Mouse (Mus musculus) liver, embryonic 12.5 days (tissue): ENCODE data around the gene Sptb. TPM values are rescaled to one million over a fixed set of nuclear protein-coding genes. Genes with fewer than 3 reads are reported as not detected.
A peak's percentile ranks its signal among the peaks of the same experiment; 100 is the strongest.

Experiments used
- ATAC-seq: fragments of 200-750 bp; cut with Nextera tagmentation; 2 replicates; pipeline ENCODE4 v1.8.0; 2017; ENCODE audit warnings: moderate number of reproducible peaks, mild to moderate bottlenecking, moderate library complexity
- H3K27ac ChIP-seq: fragments of 300-500 bp; sonication (generic); 2 replicates; pipeline ENCODE4 v1.5.1; 2016; ENCODE audit warnings: mild to moderate bottlenecking
- H3K27me3 ChIP-seq: fragments of 300-500 bp; sonication (generic); replicated peaks from 2 replicates; pipeline ENCODE4 v1.6.1; 2016; ENCODE audit warnings: mild to moderate bottlenecking, moderate library complexity
- H3K36me3 ChIP-seq: fragments of 300-500 bp; sonication (generic); 2 replicates; pipeline ENCODE4 v1.6.1; 2016; ENCODE audit warnings: mild to moderate bottlenecking, moderate library complexity
- H3K4me1 ChIP-seq: fragments of 300-500 bp; sonication (generic); 2 replicates; pipeline ENCODE4 v1.6.1; 2016
- H3K4me2 ChIP-seq: fragments of 300-500 bp; sonication (generic); 2 replicates; pipeline ENCODE4 v1.6.1; 2016; ENCODE audit warnings: mild to moderate bottlenecking, moderate library complexity
- H3K4me3 ChIP-seq: fragments of 300-500 bp; sonication (generic); 2 replicates; pipeline ENCODE4 v1.5.1; 2016; ENCODE audit warnings: mild to moderate bottlenecking, moderate library complexity
- H3K9ac ChIP-seq: fragments of 300-500 bp; sonication (generic); 2 replicates; pipeline ENCODE4 v1.6.1; 2016; ENCODE audit warnings: mild to moderate bottlenecking, moderate library complexity
- H3K9me3 ChIP-seq: fragments of 300-500 bp; sonication (generic); replicated peaks from 2 replicates; pipeline ENCODE4 v1.6.1; 2016; ENCODE audit warnings: mild to moderate bottlenecking, moderate library complexity
- WGBS: fragments of 180-500 bp; shearing (Covaris S2); methylation state at CpG from one replicate; pipeline ENCODE4 v1.1.7; 2016; ENCODE audit not compliant: insufficient replicate concordance; 5-methylcytosine and 5-hydroxymethylcytosine counted together
- microRNA-seq: library from miRNA; unstranded; fragments of <30 nt; microRNA quantifications from one replicate; pipeline ENCODE4, GENCODE M21; 2017
- polyA plus RNA-seq: library from polyadenylated mRNA; unstranded; fragments of >200 nt; fragmentation: Nextera tagmentation; extraction: Ambion mirVana; gene quantifications from 2 replicates; pipeline ENCODE4 v1.2.1, GENCODE M21; 2016

Sptb gene
- polyA plus RNA-seq, 1 experiment from 2014 or later = 83.5 TPM

GRCm38 (mm10) chr12:76534641-76535283, 175.6 kb downstream of the Sptb start:
- H3K4me3 ChIP-seq = peak overlapping the region; percentile 56
- H3K9ac ChIP-seq = 0 out of 2 replicates have a peak overlapping the region, but pooled peaks have one; percentile 5
- H3K4me1 ChIP-seq = peaks cover 41% of the 10 kb centered on the region
- H3K9me3 ChIP-seq = no peaks in the 10 kb centered on the region
- H3K4me2 ChIP-seq = peak overlapping the region; percentile 72
- H3K36me3 ChIP-seq = peaks cover 3% of the 10 kb centered on the region; the same call in 1 of the 2 replicates
- WGBS = 15% methylated on average over 9 of the region's 9 CpGs
- ATAC-seq = no peak
- H3K27me3 ChIP-seq = peaks cover 78% of the 10 kb centered on the region
- H3K27ac ChIP-seq = peak overlapping the region; percentile 16; the same call in 1 of the 2 replicates

- peak overlapping the region; percentile 63 for H3K27ac ChIP-seq
- no peaks in the 10 kb centered on the region for H3K36me3 ChIP-seq
- peak overlapping the region; percentile 72 for H3K4me2 ChIP-seq
- peaks cover 83% of the 10 kb centered on the region for H3K27me3 ChIP-seq
- 0% methylated on average over 11 of the region's 11 CpGs for WGBS
- H3K4me1 ChIP-seq = peaks cover 41% of the 10 kb centered on the region
- H3K4me3 ChIP-seq = peak overlapping the region; percentile 56
- H3K9me3 ChIP-seq = no peaks in the 10 kb centered on the region
- no peak for ATAC-seq
- peak overlapping the region; percentile 61 for H3K9ac ChIP-seq
Measured at GRCm38 (mm10) chr12:76534233-76534632, 176.1 kb downstream of the Sptb start.

- H3K9ac ChIP-seq = peak overlapping the region; percentile 61
- WGBS = under 1% methylated on average over 60 of the region's 74 CpGs
- peak overlapping the region; percentile 72 for H3K4me2 ChIP-seq
- H3K9me3 ChIP-seq = no peaks in the 10 kb centered on the region
- H3K27ac ChIP-seq = peak overlapping the region; percentile 63
- H3K27me3 ChIP-seq = peaks cover 89% of the 10 kb centered on the region
- H3K36me3 ChIP-seq = no peaks in the 10 kb centered on the region
- H3K4me3 ChIP-seq = peak overlapping the region; percentile 56
- ATAC-seq = peak; percentile 60; the same call in 1 of the 2 replicates
- H3K4me1 ChIP-seq = peaks cover 41% of the 10 kb centered on the region
Measured at GRCm38 (mm10) chr12:76533377-76534222, 176.7 kb downstream of the Sptb start.

- Histone ChIP-seq H3K36me3 (no peaks in the 10 kb centered on the region), H3K27me3 (peaks cover 95% of the 10 kb centered on the region), H3K27ac (no peak overlapping the region), H3K4me2 (peak overlapping the region; percentile 72), H3K9me3 (no peaks in the 10 kb centered on the region), H3K4me3 (peak overlapping the region; percentile 56), H3K4me1 (peaks cover 38% of the 10 kb centered on the region), H3K9ac (peak overlapping the region; percentile 43; the same call in 1 of the 2 replicates)
- no peak; the same call in 1 of the 2 replicates for ATAC-seq
- under 1% methylated on average over 24 of the region's 31 CpGs for WGBS
Measured at GRCm38 (mm10) chr12:76532926-76533376, 177.4 kb downstream of the Sptb start.

GRCm38 (mm10) chr12:76531986-76532925, 178.1 kb downstream of the Sptb start:
- no peak for ATAC-seq
- peak overlapping the region; percentile 72 for H3K4me2 ChIP-seq
- H3K27ac ChIP-seq = no peak overlapping the region
- 5% methylated on average over 19 of the region's 19 CpGs for WGBS
- peaks cover 99% of the 10 kb centered on the region for H3K27me3 ChIP-seq
- H3K36me3 ChIP-seq = no peaks in the 10 kb centered on the region
- H3K4me1 ChIP-seq = peaks cover 37% of the 10 kb centered on the region
- no peaks in the 10 kb centered on the region for H3K9me3 ChIP-seq
- H3K4me3 ChIP-seq = peak overlapping the region; percentile 56
- H3K9ac ChIP-seq = no peak overlapping the region

GRCm38 (mm10) chr12:76530580-76531139, 179.7 kb downstream of the Sptb start, which contains the start of gene Plekhg3:
Gene Plekhg3, plus strand, starts transcription at chr12:76530891.
- Histone ChIP-seq H3K9me3 (no peaks in the 10 kb centered on the region), H3K4me2 (peak within 1 kb of the TSS; percentile 72; the same call in 1 of the 2 replicates), H3K27ac (no peak within 1 kb of the TSS), H3K9ac (no peak within 1 kb of the TSS), H3K27me3 (peaks cover 98% of the 10 kb centered on the region), H3K4me3 (no peak within 1 kb of the TSS), H3K36me3 (no peaks in the 10 kb centered on the region), H3K4me1 (peaks cover 25% of the 10 kb centered on the region; the same call in 1 of the 2 replicates)
- ATAC-seq = no peak
- 30% methylated on average over 6 of the region's 6 CpGs for WGBS

Small RNA genes within 50 kb of the gene (microRNA-seq; reads per million reads assigned to microRNA genes)
- not detected for gene Mir5135

Other genes starting within 250 kb of the Sptb start
- gene Plekhg3, start 179.7 kb downstream of the Sptb start, polyA plus RNA-seq = 3.2 and 3.3 TPM in 2 replicates
- 99.2 and 101 TPM in 2 replicates for gene Churc1, start 55.0 kb upstream of the Sptb start, polyA plus RNA-seq
- 30.7 and 31.3 TPM in 2 replicates for gene Fntb, start 55.0 kb upstream of the Sptb start, polyA plus RNA-seq
- gene Gpx2, start 85.0 kb upstream of the Sptb start, polyA plus RNA-seq = not detected in 2 replicates
- 0.31 and 0.85 TPM in 2 replicates for gene Rab15, start 112.4 kb upstream of the Sptb start, polyA plus RNA-seq